Mouse (Mus musculus) hindbrain, embryonic 12.5 days (tissue): ENCODE results near the gene Rapgef6. TPM values are rescaled to one million over a fixed set of nuclear protein-coding genes. Genes with fewer than 3 reads are reported as not detected.

Experiments
- ATAC-seq: fragments of 200-750 bp; cut with Nextera tagmentation; 2 replicates; pipeline ENCODE4 v1.8.0; 2017; ENCODE audit warnings: moderate TSS enrichment; ENCODE audit not compliant: low FRiP score
- H3K27ac ChIP-seq: fragments of 300-500 bp; sonication (generic); 2 replicates; pipeline ENCODE4 v1.5.1; 2016; ENCODE audit warnings: mild to moderate bottlenecking
- H3K27me3 ChIP-seq: fragments of 300-500 bp; sonication (generic); 2 replicates; pipeline ENCODE4 v1.6.1; 2016; ENCODE audit warnings: mild to moderate bottlenecking
- H3K36me3 ChIP-seq: fragments of 300-500 bp; sonication (generic); 2 replicates; pipeline ENCODE4 v1.6.1; 2016; ENCODE audit warnings: mild to moderate bottlenecking
- H3K4me1 ChIP-seq: fragments of 300-500 bp; sonication (generic); 2 replicates; pipeline ENCODE4 v1.6.1; 2016
- H3K4me2 ChIP-seq: fragments of 300-500 bp; sonication (generic); replicated peaks from 2 replicates; pipeline ENCODE4 v1.6.1; 2016; ENCODE audit warnings: mild to moderate bottlenecking
- H3K4me3 ChIP-seq: fragments of 300-500 bp; sonication (generic); 2 replicates; pipeline ENCODE4 v1.5.1; 2016; ENCODE audit warnings: mild to moderate bottlenecking
- H3K9ac ChIP-seq: fragments of 300-500 bp; sonication (generic); 2 replicates; pipeline ENCODE4 v1.6.1; 2016; ENCODE audit warnings: mild to moderate bottlenecking, moderate library complexity
- H3K9me3 ChIP-seq: fragments of 300-500 bp; sonication (generic); replicated peaks from 2 replicates; pipeline ENCODE4 v1.6.1; 2016; ENCODE audit warnings: mild to moderate bottlenecking
- WGBS: fragments of 180-500 bp; shearing (Covaris S2); methylation state at CpG from one replicate; pipeline ENCODE4 v1.1.7; 2016; 5-methylcytosine and 5-hydroxymethylcytosine counted together
- polyA plus RNA-seq: library from polyadenylated mRNA; unstranded; fragments of >200 nt; fragmentation: Nextera tagmentation; extraction: Ambion mirVana; gene quantifications from 2 replicates; pipeline ENCODE4 v1.2.1, GENCODE M21; 2016

Rapgef6 gene
- polyA plus RNA-seq, 1 experiment from 2014 or later, result 38.6 TPM

DNA sequence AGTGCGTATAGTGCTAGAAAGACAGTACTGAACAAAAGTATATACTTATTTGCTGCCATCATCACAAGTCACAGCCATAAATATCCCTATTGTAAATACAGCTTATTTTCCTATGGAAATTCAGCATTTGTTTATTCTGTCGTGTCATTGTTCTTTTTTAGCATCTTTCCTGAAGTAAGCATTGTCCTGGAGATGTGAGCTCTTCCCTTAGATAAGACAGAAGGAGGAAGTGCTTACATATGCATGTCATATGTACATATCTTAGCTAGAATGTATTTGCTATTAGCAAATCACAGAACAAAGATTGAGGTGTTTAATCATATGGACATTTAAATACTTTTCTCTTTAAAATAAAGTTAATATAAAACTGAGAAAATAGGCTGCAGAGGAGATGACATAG, 132.8 kb downstream of the Rapgef6 start:
- 88% methylated on average over 2 of the region's 2 CpGs for WGBS

DNA sequence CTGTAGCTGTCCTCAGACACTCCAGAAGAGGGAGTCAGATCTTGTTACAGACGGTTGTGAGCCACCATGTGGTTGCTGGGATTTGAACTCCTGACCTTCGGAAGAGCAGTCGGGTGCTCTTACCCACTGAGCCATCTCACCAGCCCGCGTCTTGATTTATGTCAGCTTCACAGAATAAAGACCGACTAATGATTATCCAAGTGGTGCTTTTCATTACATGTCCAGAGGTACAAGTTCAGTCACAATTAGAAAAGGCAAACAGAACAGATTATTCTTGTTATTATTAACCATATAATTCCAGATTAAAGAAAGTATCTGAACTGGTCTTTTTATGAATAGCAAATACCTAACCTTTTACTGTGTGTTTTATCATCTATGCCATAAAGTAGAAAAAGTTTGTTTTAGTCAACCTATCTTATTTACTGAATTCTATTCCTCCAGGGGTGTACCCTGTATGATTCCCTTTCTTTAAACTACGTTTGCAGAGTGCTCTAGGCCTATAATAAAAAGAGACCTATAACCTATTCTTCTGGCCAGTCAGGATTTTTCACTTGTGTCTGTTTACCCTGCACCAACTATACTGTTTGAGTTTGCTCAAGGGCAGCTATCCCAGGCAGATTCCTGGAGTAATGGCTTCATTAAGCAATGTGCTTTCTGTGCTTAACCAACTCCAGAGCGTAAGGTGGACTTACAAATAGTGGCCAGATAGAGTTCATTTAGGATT, 151.1 kb downstream of the Rapgef6 start:
- H3K36me3 ChIP-seq, result peaks cover 12% of the 10 kb centered on the region

More for the DNA sequence above, 132.8 kb downstream of the Rapgef6 start:
- Histone ChIP-seq H3K4me1 (no peaks in the 10 kb centered on the region), H3K4me3 (no peak overlapping the region), H3K27me3 (no peaks in the 10 kb centered on the region), H3K9ac (no peak overlapping the region), H3K4me2 (no peak overlapping the region), H3K27ac (no peak overlapping the region), H3K36me3 (peaks cover 22% of the 10 kb centered on the region), H3K9me3 (no peaks in the 10 kb centered on the region)
- ATAC-seq, result no peak

DNA sequence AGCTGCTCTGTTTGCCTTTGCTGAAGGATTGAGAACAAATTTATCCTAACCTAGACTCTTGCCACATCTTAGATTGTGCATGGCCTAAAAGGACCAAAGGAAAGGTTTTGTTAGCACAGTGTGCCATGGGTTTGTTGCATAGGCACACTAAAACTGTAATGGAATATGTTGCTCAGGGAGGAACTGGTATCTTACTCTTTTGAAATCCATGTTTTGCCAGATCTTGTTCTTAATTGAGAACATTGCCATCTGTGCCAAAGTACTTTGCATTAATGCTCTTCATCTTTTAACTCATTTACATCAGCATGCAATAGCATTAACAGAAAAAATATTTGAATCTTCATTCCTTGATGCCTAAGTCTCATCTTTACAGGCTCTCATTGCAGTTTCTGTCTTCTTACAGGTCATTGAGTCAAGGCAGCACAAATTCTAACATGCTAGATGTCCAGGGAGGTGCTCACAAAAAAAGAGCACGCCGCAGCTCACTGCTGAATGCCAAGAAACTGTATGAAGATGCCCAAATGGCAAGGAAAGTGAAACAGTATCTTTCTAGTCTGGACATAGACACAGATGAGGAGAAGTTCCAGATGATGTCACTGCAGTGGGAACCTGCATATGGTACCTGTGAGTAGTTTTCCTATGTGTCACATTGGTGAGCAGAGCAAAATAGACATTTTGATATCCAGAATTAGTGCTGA, 153.3 kb downstream of the Rapgef6 start:
- Histone ChIP-seq H3K27ac (no peak overlapping the region), H3K27me3 (no peaks in the 10 kb centered on the region), H3K9ac (no peak overlapping the region), H3K36me3 (peaks cover 28% of the 10 kb centered on the region), H3K9me3 (no peaks in the 10 kb centered on the region), H3K4me2 (no peak overlapping the region), H3K4me1 (no peaks in the 10 kb centered on the region), H3K4me3 (no peak overlapping the region)
- WGBS, result 95% methylated on average over 2 of the region's 2 CpGs
- ATAC-seq, result no peak

More for the DNA sequence above, 151.1 kb downstream of the Rapgef6 start:
- Histone ChIP-seq H3K9ac (no peak overlapping the region), H3K4me1 (no peaks in the 10 kb centered on the region), H3K27ac (no peak overlapping the region), H3K4me2 (no peak overlapping the region), H3K4me3 (no peak overlapping the region), H3K27me3 (no peaks in the 10 kb centered on the region), H3K9me3 (no peaks in the 10 kb centered on the region)
- WGBS, result 85% methylated on average over 8 of the region's 8 CpGs
- ATAC-seq, result no peak

DNA sequence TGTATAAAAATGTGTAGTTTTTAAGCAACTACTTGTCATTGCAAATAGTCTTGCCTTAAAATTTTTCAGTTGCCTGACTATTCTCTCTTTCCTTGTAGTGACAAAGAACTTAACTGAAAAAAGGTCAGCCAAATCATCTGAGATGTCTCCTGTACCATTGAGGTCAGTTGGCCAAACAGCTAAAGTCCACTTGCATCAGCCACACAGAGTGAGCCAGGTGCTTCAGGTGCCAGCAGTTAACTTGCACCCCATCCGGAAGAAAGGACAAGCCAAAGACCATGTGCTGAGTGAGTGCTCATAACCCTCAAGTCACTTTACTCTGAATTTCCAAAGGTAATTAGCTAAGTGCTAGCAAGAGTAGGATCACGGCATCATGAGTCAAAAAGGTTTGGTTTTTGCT, 156.5 kb downstream of the Rapgef6 start:
- ATAC-seq, result no peak
- H3K4me3 ChIP-seq, result no peak overlapping the region
- no peak overlapping the region for H3K27ac ChIP-seq
- no peaks in the 10 kb centered on the region for H3K9me3 ChIP-seq
- 89% methylated on average over 2 of the region's 2 CpGs for WGBS
- peaks cover 39% of the 10 kb centered on the region for H3K36me3 ChIP-seq
- H3K9ac ChIP-seq, result no peak overlapping the region
- no peak overlapping the region for H3K4me2 ChIP-seq
- no peaks in the 10 kb centered on the region for H3K27me3 ChIP-seq
- no peaks in the 10 kb centered on the region for H3K4me1 ChIP-seq

DNA sequence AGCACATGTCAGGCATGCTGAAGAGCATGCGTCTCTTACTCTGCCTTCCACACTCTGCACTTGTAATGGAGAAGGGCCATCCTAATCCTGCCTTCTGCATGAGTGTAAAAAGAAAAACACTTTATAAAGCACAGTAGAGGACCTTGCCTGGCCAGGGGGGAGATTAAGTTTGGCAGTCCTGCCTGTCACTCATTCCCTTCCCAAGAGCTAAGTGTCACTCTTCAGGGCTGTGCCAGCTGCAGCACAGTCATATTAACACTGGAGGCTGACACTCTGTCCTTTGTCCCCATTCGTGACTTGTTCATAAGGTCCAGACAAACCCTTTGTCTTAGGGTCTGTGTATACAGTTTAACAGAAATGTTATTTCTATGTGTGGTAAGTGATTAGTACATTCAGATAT, 162.2 kb downstream of the Rapgef6 start:
- H3K27me3 ChIP-seq, result no peaks in the 10 kb centered on the region
- no peak overlapping the region for H3K4me3 ChIP-seq
- no peak overlapping the region for H3K27ac ChIP-seq
- H3K4me1 ChIP-seq, result no peaks in the 10 kb centered on the region
- no peaks in the 10 kb centered on the region for H3K9me3 ChIP-seq
- ATAC-seq, result no peak
- no peak overlapping the region for H3K4me2 ChIP-seq
- no peak overlapping the region for H3K9ac ChIP-seq
- 91% methylated on average over 2 of the region's 2 CpGs for WGBS
- H3K36me3 ChIP-seq, result peaks cover 38% of the 10 kb centered on the region

DNA sequence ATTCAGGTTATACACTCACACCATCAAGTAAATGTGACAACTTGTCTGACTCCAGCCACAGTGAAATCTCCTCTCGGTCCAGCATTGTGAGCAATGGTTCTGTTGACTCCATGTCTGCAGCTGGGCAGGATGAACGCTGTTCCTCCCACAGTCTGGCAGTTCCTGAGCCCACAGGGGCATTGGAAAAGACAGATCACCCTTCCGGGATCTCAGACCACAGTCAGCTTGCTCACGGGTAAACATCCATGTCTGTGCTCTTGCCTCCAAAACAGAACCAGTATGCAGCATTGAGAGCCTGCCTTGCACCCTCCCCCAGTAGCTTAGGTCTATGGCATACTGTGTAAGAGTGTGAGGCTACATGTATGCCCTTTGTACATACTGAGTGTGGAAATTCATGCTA, 167.5 kb downstream of the Rapgef6 start:
- ATAC-seq, result no peak
- Histone ChIP-seq H3K27me3 (no peaks in the 10 kb centered on the region), H3K36me3 (peaks cover 26% of the 10 kb centered on the region), H3K4me3 (no peak overlapping the region), H3K4me1 (no peaks in the 10 kb centered on the region), H3K27ac (no peak overlapping the region), H3K9ac (no peak overlapping the region), H3K9me3 (no peaks in the 10 kb centered on the region), H3K4me2 (no peak overlapping the region)
- 89% methylated on average over 4 of the region's 4 CpGs for WGBS

DNA sequence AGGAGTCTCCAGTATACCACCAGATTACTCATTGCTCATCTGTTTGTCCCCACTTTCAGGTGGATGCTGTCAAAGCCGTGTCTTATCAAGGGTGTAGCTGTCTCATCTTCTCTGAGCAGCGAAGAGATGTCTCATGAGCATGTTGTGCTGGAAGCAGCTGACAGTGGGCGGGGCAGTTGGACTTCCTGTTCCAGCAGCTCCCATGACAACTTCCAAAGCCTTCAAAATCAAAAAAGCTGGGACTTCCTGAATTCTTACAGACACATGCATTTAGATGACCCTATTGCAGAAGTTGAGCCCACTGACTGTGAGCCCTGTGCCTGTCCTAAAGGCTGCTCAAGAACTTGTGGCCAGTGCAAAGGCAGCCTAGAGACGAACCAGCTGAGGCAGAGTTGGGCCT, 168.5 kb downstream of the Rapgef6 start:
- H3K4me3 ChIP-seq, result no peak overlapping the region
- no peaks in the 10 kb centered on the region for H3K27me3 ChIP-seq
- no peak overlapping the region for H3K9ac ChIP-seq
- H3K4me1 ChIP-seq, result no peaks in the 10 kb centered on the region
- H3K4me2 ChIP-seq, result no peak overlapping the region
- no peaks in the 10 kb centered on the region for H3K9me3 ChIP-seq
- ATAC-seq, result no peak
- no peak overlapping the region for H3K27ac ChIP-seq
- peaks cover 28% of the 10 kb centered on the region for H3K36me3 ChIP-seq
- WGBS, result 86% methylated on average over 4 of the region's 4 CpGs

DNA sequence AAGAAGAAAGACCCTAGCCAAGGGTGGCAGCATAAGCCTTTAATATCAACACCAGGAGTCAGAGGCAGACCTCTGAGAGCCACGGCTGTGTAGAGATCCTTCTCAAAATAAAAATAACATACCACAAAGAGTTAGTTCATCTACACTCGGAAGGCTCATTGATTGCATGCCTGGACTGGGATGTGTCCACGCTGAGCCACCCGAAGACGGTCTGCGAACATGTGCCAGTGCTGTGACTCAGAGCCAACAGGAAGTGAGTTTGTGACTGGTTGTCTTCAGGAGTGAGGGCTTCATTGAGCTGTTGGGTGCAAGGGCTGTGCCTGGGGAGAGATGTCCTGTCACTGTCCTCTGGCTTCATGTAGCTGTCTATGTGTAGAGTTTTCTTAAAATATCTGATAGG, 171.0 kb downstream of the Rapgef6 start:
- H3K27me3 ChIP-seq, result no peaks in the 10 kb centered on the region
- H3K9me3 ChIP-seq, result no peaks in the 10 kb centered on the region
- H3K27ac ChIP-seq, result no peak overlapping the region
- ATAC-seq, result no peak
- no peaks in the 10 kb centered on the region for H3K4me1 ChIP-seq
- no peak overlapping the region for H3K4me3 ChIP-seq
- no peak overlapping the region for H3K9ac ChIP-seq
- WGBS, result 91% methylated on average over 6 of the region's 6 CpGs
- H3K36me3 ChIP-seq, result peaks cover 45% of the 10 kb centered on the region
- H3K4me2 ChIP-seq, result no peak overlapping the region

DNA sequence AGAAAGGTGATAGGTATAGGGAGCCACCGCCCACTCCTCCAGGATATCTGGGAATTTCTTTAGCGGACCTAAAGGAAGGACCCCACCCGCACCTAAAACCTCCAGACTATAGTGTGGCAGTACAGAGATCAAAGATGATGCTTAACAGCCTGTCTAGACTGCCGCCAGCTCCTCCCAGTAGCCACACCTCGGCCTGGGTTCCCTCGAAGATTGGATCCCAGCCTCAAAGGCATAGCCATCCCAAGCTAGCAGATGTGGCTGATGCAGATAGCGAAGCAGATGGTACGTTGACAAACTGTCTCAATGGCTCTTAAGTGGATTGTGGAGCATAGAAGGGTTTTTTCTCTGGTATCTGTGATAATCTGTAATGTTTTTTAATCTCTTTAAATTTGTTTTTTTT, 171.6 kb downstream of the Rapgef6 start:
- Histone ChIP-seq H3K9ac (no peak overlapping the region), H3K9me3 (no peaks in the 10 kb centered on the region), H3K4me3 (no peak overlapping the region), H3K4me2 (no peak overlapping the region), H3K36me3 (peaks cover 45% of the 10 kb centered on the region), H3K27me3 (no peaks in the 10 kb centered on the region), H3K4me1 (no peaks in the 10 kb centered on the region), H3K27ac (no peak overlapping the region)
- ATAC-seq, result no peak
- WGBS, result 88% methylated on average over 8 of the region's 8 CpGs

DNA sequence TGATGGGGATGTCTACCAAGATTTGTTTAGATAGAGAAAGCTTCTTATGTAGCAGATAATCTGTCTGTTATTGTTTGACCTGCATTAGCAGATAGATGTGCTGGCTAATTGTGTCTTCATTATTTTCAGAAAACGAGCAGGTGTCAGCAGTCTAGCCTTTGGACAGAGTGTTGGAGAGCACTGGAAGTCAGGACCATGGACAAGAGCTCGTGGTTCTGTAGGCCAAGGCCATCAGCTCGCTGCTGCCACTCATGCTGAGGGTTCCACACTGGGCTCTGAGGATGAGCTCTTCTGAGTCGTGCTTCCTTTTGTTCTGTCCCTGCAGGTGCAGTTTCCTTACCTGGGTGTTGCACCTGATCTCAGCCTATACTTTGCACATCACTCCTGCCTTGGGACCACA, 173.3 kb downstream of the Rapgef6 start:
- no peak for ATAC-seq
- H3K36me3 ChIP-seq, result peaks cover 49% of the 10 kb centered on the region
- no peaks in the 10 kb centered on the region for H3K9me3 ChIP-seq
- H3K9ac ChIP-seq, result no peak overlapping the region
- H3K4me2 ChIP-seq, result no peak overlapping the region
- no peaks in the 10 kb centered on the region for H3K27me3 ChIP-seq
- H3K4me3 ChIP-seq, result no peak overlapping the region
- WGBS, result 70% methylated on average over 4 of the region's 4 CpGs
- no peaks in the 10 kb centered on the region for H3K4me1 ChIP-seq
- H3K27ac ChIP-seq, result no peak overlapping the region

DNA sequence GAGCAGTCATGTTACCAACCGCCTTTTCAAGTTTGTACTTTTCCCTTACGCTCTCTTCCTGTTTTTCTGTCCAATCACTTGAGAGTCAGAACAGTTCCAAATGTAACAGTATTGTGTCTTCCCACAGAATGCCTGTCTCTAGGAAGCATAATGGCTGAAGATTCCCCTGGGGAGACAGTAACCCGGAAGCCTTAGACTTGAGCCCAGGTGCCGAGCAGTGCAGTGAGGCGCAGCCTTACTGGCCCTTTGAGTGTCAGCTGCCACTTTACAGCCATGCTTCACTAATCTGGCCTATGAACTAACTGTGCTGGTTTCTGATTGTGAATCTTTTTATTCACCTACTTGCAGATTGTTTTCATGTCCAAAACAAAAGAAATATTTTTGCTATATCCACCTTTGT, 175.0 kb downstream of the Rapgef6 start:
- Histone ChIP-seq H3K9me3 (no peaks in the 10 kb centered on the region), H3K27me3 (no peaks in the 10 kb centered on the region), H3K9ac (no peak overlapping the region), H3K4me1 (no peaks in the 10 kb centered on the region), H3K4me2 (no peak overlapping the region), H3K4me3 (no peak overlapping the region), H3K36me3 (peaks cover 42% of the 10 kb centered on the region), H3K27ac (no peak overlapping the region)
- WGBS, result 74% methylated on average over 5 of the region's 5 CpGs
- ATAC-seq, result no peak

DNA sequence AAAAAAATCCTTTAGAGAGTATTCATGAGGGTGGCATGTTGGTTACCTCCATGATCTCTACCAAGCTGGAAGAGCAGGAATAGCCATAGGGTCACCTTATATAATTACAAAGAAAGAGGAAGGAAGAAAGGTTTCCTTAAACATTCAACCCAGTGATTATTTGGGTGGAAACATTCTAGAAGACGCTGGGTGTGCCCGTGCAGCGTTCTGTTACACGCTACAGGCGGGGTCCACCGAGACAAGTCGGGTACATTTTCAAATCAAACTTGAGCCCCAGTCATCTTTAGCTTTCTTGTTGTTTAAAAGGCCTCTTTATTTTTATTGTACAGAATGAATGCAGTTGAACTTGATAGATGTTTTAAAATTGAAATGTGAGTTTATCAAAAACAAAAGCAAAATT, 176.0 kb downstream of the Rapgef6 start:
- WGBS, result 96% methylated on average over 7 of the region's 7 CpGs
- Histone ChIP-seq H3K4me2 (no peak overlapping the region), H3K27me3 (no peaks in the 10 kb centered on the region), H3K9me3 (no peaks in the 10 kb centered on the region), H3K27ac (no peak overlapping the region), H3K4me3 (no peak overlapping the region), H3K4me1 (no peaks in the 10 kb centered on the region), H3K9ac (no peak overlapping the region), H3K36me3 (peaks cover 39% of the 10 kb centered on the region)
- ATAC-seq, result no peak

DNA sequence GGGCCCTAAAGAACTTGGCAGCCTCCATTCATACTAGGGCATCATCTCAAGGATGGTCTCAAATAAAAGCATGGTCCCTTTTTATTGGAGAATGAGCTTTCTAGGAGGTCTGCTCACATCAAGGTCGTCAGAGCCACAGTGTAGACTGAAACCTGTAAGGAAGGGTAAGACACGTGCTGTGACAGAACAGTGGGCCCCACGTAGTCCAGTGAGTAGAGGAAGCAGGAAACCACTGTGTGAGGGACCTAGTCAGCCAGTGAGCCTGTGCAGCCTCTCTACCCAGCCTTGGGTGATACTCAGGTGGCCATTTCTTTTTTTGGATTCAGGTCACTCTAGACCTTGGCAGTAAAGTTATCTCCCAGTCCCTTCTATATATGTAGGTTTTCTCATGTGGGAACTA, 177.3 kb downstream of the Rapgef6 start:
- WGBS, result 84% methylated on average over 3 of the region's 3 CpGs
- H3K27ac ChIP-seq, result no peak overlapping the region
- H3K4me3 ChIP-seq, result no peak overlapping the region
- H3K9me3 ChIP-seq, result no peaks in the 10 kb centered on the region
- H3K9ac ChIP-seq, result no peak overlapping the region
- no peak overlapping the region for H3K4me2 ChIP-seq
- peaks cover 31% of the 10 kb centered on the region for H3K36me3 ChIP-seq
- ATAC-seq, result no peak
- H3K4me1 ChIP-seq, result no peaks in the 10 kb centered on the region
- no peaks in the 10 kb centered on the region for H3K27me3 ChIP-seq
